Mouse (Mus musculus): Measurements from ENCODE around the gene Trcg1.

GRCm38 (mm10) chr9:57230146-57230783 lies 6.1 kb upstream of the Trcg1 start:
- TF ChIP-seq CTCF (conservative IDR thresholded peaks at IDR 0.05; ENCODE audit: low read length), result no peak
- no peak for TF ChIP-seq POU5F1 (IDR thresholded peaks at IDR 0.05; ENCODE audit: borderline replicate concordance, low read length)
- peak; percentile 37; the same call in 1 of the 2 replicates for TF ChIP-seq NANOG (IDR thresholded peaks at IDR 0.05; ENCODE audit: borderline replicate concordance, low read length)

Measured in E14TG2a.4 (cell line).